8 mouse cellular contexts compared by ENCODE assay signal in genomic region chr2:167532131-167532530, GRCm38 (mm10). TPM values are rescaled to one million over a fixed set of nuclear protein-coding genes. Genes with fewer than 3 reads are reported as not detected.
A peak's percentile ranks its signal among the peaks of the same experiment; 100 is the strongest.
DNase-seq lines count a peak whose midpoint lies in the region; ATAC-seq lines count a peak whose summit lies in the region.

No protein-coding gene starts in this region.

- peak; percentile 68 for DNase-seq in gastrocnemius, postnatal 10 days
- no peak for DNase-seq in gastrocnemius, postnatal 4 days (ENCODE audit: low spot score in 2 of 2)
- peak; percentile 48 for DNase-seq in ovary, postnatal 36 days (ENCODE audit: low spot score)
- no peak for DNase-seq in ovary, postnatal 14 days (ENCODE audit: low spot score)
- DNase-seq in heart, postnatal 10 days = peak; percentile 59 to 71
- DNase-seq in right cerebral cortex, adult 18-20 months = no peak

- peak; percentile 37 for ATAC-seq in activated CD4-positive, CD25-positive, alpha-beta regulatory T cell, adult 4 months
- peak; percentile 84 for ATAC-seq in megakaryocyte, adult 5-6 weeks (ENCODE audit: poor library complexity, severe bottlenecking)

- intact Hi-C loops in heart, postnatal 10 days (cut with DNase I) = loop anchor here (1.0 to 5.0 kb wide), 3 partner anchors 73 to 370 kb away; no protein-coding TSS in a partner anchor

RNA-seq across cellular contexts. Expression of gene Snai1, which starts 5.9 kb away (rescaled TPM):
- 1 to 10 TPM; 3.9 to 5.7 TPM for total RNA-seq in gastrocnemius, postnatal 10 days (2021)
- 1 to 10 TPM; 6.3 to 7.0 TPM for total RNA-seq in gastrocnemius, postnatal 4 days (2021)
- polyA plus RNA-seq in activated CD4-positive, CD25-positive, alpha-beta regulatory T cell, adult 4 months (2017; shearing (Covaris generic)) = not detected
- 1 to 10 TPM; 3.6 to 4.1 TPM for total RNA-seq in heart, postnatal 10 days (2021)
- total RNA-seq in megakaryocyte, adult 5-6 weeks (2015) = 0.40 and 1.8 TPM in 2 replicates
- total RNA-seq in megakaryocyte, adult 5-6 weeks (2017) = 0.40 TPM in 1 of 2 replicates, not detected in the other

RNA-seq across cellular contexts. Expression of gene Spata2, which starts 39.4 kb away (rescaled TPM):
- total RNA-seq in gastrocnemius, postnatal 10 days (2021) = 10 to 100 TPM; 14.9 to 15.6 TPM
- 10 to 100 TPM; 16.2 to 19.5 TPM for total RNA-seq in gastrocnemius, postnatal 4 days (2021)
- 10 to 100 TPM in 1 of 2 experiments, 1 to 10 TPM in 1; 7.4 to 11.7 TPM for polyA plus RNA-seq in activated CD4-positive, CD25-positive, alpha-beta regulatory T cell, adult 4 months (2017; shearing (Covaris generic))
- total RNA-seq in heart, postnatal 10 days (2021) = 10 to 100 TPM; 24.0 to 24.9 TPM
- total RNA-seq in megakaryocyte, adult 5-6 weeks (2015) = 9.0 and 11.3 TPM in 2 replicates
- total RNA-seq in megakaryocyte, adult 5-6 weeks (2017) = 6.3 and 10.3 TPM in 2 replicates

RNA-seq across cellular contexts. Expression of gene Rnf114, which starts 39.7 kb away (rescaled TPM):
- 10 to 100 TPM; 16.8 to 18.3 TPM for total RNA-seq in gastrocnemius, postnatal 10 days (2021)
- total RNA-seq in gastrocnemius, postnatal 4 days (2021) = 10 to 100 TPM; 22.6 to 23.3 TPM
- 100 to 1,000 TPM; 168 to 181 TPM for polyA plus RNA-seq in activated CD4-positive, CD25-positive, alpha-beta regulatory T cell, adult 4 months (2017; shearing (Covaris generic))
- total RNA-seq in heart, postnatal 10 days (2021) = 10 to 100 TPM; 41.9 to 47.1 TPM
- total RNA-seq in megakaryocyte, adult 5-6 weeks (2015) = 59.7 and 61.7 TPM in 2 replicates
- 36.3 and 37.8 TPM in 2 replicates for total RNA-seq in megakaryocyte, adult 5-6 weeks (2017)

Comparison
In these comparisons a context has a peak if more than half of its experiments do, and no peak if none do; other contexts are left out.
1. DNase-seq: peak in gastrocnemius, postnatal 10 days (single experiment), ovary, postnatal 36 days (single experiment) and heart, postnatal 10 days (2 of 2); none in gastrocnemius, postnatal 4 days (0 of 2), ovary, postnatal 14 days (single experiment) and right cerebral cortex, adult 18-20 months (single experiment).